Mouse (Mus musculus) kidney, postnatal 10 days (tissue): ENCODE results near the gene Garnl3.
"Not testable (repeated sequence)": the region's sequence is repeated elsewhere in the genome, so short reads cannot be mapped to it uniquely, and the experiment has no call there.

Experiments used
- DNase-seq: peaks from one replicate; pipeline ENCODE4 v3.0.0; 2021; ENCODE audit warnings: mixed read lengths

The Garnl3 gene

GRCm38 (mm10) chr2:33022846-33023245 is 108.6 kb downstream of the Garnl3 start:
- DNase-seq, result peak; percentile 20

- DNase-seq, result peak; percentile 82
Observed at GRCm38 (mm10) chr2:33018026-33018425, 113.4 kb downstream of the Garnl3 start.

- DNase-seq, result no peak
Observed at GRCm38 (mm10) chr2:33017191-33017590, 114.3 kb downstream of the Garnl3 start.

GRCm38 (mm10) chr2:33014877-33015276 is 116.6 kb downstream of the Garnl3 start:
- DNase-seq, result no peak

GRCm38 (mm10) chr2:33009055-33009454 is 122.4 kb downstream of the Garnl3 start:
- DNase-seq, result not testable (repeated sequence)

- DNase-seq, result no peak
Observed at GRCm38 (mm10) chr2:33005041-33005440, 126.4 kb downstream of the Garnl3 start.

GRCm38 (mm10) chr2:33002144-33002543 is 129.3 kb downstream of the Garnl3 start:
- DNase-seq, result no peak

GRCm38 (mm10) chr2:32999752-33000151 is 131.7 kb downstream of the Garnl3 start:
- DNase-seq, result no peak

- no peak for DNase-seq
Observed at GRCm38 (mm10) chr2:32997792-32998191, 133.7 kb downstream of the Garnl3 start.

GRCm38 (mm10) chr2:32997081-32997480 is 134.4 kb downstream of the Garnl3 start:
- DNase-seq, result no peak

- DNase-seq, result no peak
Observed at GRCm38 (mm10) chr2:32992130-32992529, 139.3 kb downstream of the Garnl3 start.

- no peak for DNase-seq
Observed at GRCm38 (mm10) chr2:32990167-32990832, 141.2 kb downstream of the Garnl3 start.

- no peak for DNase-seq
Observed at GRCm38 (mm10) chr2:32989376-32989775, 142.1 kb downstream of the Garnl3 start.

- no peak for DNase-seq
Observed at GRCm38 (mm10) chr2:32985844-32986243, 145.6 kb downstream of the Garnl3 start.

GRCm38 (mm10) chr2:32983617-32984016 is 147.8 kb downstream of the Garnl3 start:
- no peak for DNase-seq

- DNase-seq, result no peak
Observed at GRCm38 (mm10) chr2:32982700-32983099, 148.8 kb downstream of the Garnl3 start.

- peak; percentile 93 for DNase-seq
Observed at GRCm38 (mm10) chr2:32981725-32982271, 149.7 kb downstream of the Garnl3 start, which contains the start of gene Slc2a8. TSS of gene Slc2a8 (minus strand) at chr2:32982083.

GRCm38 (mm10) chr2:32981281-32981680 is 150.2 kb downstream of the Garnl3 start:
- DNase-seq, result peak; percentile 50

- no peak for DNase-seq
Observed at GRCm38 (mm10) chr2:32979675-32980074, 151.8 kb downstream of the Garnl3 start.

GRCm38 (mm10) chr2:32978675-32979074 is 152.8 kb downstream of the Garnl3 start:
- no peak for DNase-seq

- no peak for DNase-seq
Observed at GRCm38 (mm10) chr2:32977114-32977513, 154.3 kb downstream of the Garnl3 start.

- no peak for DNase-seq
Observed at GRCm38 (mm10) chr2:32974216-32974615, 157.2 kb downstream of the Garnl3 start.

GRCm38 (mm10) chr2:32971235-32971634 is 160.2 kb downstream of the Garnl3 start:
- no peak for DNase-seq

- DNase-seq, result no peak
Observed at GRCm38 (mm10) chr2:32969326-32969725, 162.1 kb downstream of the Garnl3 start.
